Mouse (Mus musculus): ENCODE measurements around the gene Klhl32.

The Klhl32 gene

DNA sequence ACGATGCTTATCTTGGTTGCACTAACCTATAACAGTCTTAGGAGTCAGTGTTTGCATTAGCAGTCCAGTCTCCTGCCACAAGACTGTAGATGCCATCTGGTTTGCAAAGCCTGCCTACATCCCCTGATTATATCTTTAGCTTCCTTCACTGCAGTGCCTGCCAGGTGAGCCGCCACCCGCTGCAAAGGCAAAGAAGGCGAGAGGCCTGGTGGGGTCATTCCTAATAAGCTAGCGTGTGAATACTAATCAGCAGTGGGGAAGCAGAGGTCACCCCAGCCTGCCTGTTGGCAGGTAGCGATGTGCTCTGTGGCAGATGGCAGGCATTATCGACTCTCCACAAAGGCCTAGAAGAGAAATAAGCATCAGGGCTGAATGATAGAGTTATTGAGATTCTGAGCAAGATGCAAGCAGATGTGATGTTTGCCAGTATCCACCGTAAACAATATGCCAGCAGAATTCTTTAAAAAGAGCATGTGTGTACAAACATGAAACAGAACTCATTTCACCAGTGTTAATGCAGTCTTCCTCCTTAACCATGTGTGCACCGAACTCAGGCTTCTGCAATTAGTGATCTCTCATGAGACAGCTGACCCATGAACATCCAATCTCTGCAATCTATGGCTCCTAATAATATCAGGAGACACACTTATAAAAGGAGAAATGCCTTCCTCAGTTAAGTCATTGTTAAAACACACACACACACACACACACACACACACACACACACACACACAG lies 219.6 kb downstream of the Klhl32 start:
- DNase-seq (ENCODE audit: low spot score in 2 of 2), result peak in 1 of 2 experiments; percentile 5

DNA sequence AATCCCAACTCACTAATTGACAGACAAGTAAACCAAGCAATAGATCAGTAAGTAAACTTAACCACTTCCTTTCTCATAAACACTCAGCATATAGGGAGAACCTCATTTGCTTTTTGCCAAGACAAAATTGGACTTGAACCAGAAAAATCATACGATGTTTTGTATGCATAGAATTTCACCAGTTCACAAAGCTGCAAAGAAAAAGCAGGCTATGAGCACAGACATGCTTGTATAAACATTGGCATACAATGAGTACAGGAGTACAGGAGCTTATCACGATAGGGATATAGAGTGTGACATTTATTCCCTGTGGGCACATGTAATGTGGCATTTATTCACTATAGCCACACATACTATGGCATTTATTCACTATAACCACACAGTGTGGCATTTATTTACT lies 220.5 kb downstream of the Klhl32 start:
- DNase-seq (ENCODE audit: low spot score in 2 of 2), result no peak

DNA sequence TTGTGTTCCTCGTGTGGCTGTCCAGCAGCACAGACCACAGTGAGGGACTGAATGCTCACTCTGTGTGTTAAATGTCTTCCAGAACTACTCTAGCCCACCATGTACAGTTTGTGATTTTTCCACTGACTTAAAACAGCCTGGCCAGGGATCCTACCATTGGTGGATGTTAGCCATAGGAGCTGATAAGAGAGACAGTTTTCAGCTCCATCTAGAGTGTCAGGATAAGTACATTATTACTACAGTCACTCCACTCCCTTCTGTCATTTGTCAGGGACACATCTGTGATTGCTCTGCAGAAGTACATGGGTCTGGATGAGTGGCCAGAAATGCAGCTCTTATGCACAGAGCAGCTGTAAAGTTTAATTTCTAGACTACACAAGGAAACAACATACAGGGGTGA lies 223.1 kb downstream of the Klhl32 start:
- DNase-seq (ENCODE audit: low spot score in 2 of 2), result no peak

DNA sequence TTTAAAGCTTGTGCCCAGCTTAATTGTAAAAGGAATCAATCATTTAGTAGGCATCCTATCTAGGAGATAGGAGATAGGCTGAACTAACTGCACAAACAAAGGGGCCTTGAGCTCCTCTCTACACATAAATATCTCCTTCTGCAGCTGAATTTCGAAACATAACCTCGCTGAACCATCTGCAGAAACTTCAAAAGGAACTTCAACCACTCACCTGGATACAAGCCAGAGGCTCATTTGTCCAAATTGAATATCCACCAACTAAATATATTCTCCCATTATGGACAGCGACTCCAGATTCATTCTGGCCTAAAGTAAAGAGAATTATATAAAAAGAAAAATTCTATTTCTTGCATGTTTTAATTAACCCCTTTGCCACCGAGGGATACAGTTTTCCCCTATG lies 224.2 kb downstream of the Klhl32 start:
- no peak for DNase-seq (ENCODE audit: low spot score in 2 of 2)

DNA sequence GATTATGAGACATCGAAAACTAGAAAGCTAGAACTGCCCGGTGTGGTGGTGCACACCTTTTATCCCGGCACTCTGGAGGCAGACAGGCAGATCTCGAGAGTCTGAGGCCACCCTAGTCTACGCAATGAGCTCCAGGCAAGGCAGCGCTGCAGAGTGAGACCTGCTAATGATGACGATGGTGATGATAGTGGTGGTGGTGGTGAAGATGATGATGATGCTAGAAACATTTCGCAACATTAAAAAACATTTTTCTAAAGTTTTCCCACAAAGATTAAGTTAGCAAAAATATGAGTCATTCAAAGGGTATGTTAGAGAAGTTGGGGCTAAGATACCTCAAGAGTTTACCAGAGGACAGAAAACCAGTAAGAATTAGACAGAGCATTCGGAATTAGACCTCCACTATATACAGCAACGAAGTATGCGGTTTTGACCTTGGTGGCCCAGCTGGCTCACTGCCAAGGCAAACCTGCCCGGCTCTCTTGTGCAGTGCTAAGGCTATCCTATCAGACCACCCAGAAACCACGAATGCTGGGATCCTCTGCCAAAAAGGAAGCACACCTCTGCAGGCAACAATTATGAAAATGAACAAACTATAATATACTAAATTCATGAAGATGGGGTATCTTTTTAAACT lies 224.9 kb downstream of the Klhl32 start:
- no peak for DNase-seq (ENCODE audit: low spot score in 2 of 2)

DNA sequence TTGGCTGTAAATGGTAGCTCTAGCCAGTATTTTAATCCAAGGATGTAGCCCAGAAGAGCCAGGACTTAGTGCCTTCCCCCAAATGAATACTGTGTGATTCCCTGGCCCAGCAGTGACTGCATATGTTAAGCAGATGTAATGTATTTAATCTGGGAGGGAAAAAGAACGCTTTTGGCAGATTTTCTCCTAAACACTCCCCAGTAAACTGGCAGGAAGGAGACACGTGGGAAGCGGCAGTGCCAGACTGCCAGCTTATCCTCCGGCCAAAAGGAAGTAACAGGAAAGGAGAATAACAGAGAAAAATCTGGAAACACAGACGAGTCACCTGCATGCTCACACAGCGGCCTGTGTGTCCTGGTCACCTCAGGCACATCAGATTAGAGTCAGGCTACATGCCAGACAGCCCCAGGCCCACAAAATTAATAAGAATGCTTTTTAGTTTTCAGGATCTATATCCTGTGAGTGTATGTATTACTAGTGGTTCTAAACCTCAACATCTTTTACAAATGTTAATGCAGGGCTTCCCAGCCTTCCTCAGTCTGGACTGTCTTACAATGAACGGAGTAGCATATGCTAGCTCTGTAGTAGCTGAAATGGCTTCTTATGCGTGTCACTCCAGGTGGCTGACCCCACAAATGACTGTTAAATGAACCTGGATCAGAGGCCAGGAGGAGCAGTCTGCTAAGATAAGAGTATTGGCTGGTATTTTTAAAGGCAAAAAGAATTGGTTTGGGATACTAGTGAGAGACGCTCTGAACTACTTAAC lies 229.3 kb downstream of the Klhl32 start:
- DNase-seq (ENCODE audit: low spot score in 2 of 2), result no peak

DNA sequence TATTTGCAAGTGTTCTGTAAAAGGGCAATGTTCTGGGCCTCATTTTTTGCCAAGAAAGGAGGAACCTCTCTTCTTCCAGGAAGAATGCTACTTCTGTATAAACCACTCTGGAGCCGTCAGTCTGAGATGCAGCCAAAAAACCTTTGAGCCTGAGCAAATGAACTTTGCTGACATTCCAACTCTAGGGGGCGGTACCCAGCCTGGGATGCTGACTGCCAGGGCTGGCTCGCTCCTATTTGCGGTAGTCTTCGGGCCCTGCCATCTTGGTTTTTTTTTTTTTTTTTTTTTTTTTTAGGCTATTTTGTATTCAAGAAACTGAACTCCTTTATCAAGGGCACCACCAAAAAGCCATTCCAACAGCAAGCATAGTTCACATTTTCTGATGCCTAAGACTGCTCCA lies 230.5 kb downstream of the Klhl32 start:
- DNase-seq (ENCODE audit: low spot score in 2 of 2), result no peak

DNA sequence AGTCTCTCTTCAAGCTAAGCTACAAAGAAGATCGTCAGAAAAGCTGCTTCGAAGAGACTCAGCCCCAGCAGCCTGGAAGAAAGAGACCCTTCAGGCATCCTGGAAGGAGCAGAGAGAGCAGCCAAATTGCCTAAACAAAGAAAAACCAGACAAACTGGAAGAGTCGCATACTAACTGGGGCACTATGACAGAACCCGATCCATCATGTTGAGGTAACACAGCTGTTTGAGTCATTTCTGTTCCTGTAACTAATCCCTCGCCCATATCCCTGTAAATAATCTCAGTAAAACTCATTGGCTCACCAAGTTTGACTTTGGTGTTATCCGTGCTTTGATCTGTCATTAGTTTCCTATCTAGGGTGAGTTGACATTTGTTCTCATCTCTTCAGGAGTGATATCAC lies 230.9 kb downstream of the Klhl32 start:
- no peak for DNase-seq (ENCODE audit: low spot score in 2 of 2)

DNA sequence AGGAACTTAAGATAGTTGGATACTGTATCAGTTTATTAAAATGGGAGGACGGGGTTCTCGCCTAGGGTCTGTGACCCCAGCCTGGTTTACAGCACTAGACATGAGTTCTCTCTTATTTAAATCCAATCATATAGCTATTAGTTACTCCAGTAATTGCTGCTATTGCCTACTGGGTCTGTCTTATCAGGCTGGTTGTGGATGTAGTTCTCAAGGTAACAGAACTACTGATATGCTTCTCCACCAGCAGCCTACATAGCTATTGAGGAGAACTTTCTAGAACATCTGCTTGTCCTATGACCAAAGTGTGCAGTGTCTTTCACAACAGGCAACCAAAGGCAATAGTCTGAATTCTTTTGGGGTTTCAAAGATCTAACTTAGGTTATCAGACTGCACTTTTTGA lies 241.4 kb downstream of the Klhl32 start:
- no peak for DNase-seq (ENCODE audit: low spot score in 2 of 2)

DNA sequence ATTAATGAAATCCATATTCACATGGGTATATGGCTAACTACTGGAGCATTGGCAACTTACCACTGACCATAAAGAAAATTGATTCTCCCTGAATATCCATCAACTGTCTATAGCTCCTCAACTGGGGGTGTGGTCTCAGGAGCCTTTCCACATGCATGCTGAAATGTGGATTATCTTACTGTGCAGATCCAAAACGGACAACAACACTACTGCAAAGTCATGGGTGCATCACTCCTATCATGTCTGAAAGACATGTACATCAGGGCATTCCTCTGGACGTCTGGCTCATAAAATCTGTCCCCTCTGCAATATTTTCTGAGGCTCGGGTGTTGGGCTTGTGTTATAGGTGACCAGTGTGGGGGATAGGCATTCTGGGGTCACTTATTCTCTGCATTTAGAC lies 241.8 kb downstream of the Klhl32 start:
- DNase-seq (ENCODE audit: low spot score in 2 of 2), result no peak

DNA sequence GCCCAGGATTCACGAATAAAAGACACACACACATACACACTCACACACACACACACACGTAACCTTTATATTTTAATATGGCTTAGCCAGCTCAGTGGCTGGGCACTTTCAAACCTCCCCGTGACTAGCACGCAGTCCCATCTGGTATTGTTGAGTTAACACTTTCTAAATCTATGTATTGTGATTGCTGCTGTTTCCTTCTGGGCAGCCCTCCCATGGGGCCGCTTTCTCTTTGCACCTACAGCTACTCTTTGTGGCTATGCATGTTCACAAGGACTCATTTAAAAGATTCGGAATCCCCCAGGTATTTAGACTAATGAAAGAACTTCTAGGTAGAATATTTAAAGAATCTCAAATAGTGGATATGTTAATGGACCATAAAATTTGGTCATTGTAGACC lies 249.2 kb downstream of the Klhl32 start:
- DNase-seq (ENCODE audit: low spot score in 2 of 2), result no peak

DNA sequence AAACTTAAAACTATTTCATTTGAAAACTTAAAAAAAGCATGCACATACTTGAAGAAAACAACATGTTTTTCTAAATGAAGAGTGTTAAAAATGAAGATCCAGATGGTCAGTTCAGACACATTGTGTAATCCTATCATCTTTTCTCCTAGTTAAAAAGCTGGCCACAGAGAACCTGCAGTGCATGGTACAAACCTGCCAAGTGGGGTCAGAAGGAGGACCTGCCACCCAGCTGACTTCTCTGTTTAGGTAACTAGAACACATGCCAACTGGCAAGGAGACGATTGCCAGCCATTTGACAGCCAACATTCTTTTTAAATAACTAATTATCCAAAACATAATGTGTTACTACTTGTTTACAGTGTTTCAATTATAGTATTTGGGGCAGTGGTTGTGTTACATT lies 252.3 kb downstream of the Klhl32 start:
- no peak for DNase-seq (ENCODE audit: low spot score in 2 of 2)

DNA sequence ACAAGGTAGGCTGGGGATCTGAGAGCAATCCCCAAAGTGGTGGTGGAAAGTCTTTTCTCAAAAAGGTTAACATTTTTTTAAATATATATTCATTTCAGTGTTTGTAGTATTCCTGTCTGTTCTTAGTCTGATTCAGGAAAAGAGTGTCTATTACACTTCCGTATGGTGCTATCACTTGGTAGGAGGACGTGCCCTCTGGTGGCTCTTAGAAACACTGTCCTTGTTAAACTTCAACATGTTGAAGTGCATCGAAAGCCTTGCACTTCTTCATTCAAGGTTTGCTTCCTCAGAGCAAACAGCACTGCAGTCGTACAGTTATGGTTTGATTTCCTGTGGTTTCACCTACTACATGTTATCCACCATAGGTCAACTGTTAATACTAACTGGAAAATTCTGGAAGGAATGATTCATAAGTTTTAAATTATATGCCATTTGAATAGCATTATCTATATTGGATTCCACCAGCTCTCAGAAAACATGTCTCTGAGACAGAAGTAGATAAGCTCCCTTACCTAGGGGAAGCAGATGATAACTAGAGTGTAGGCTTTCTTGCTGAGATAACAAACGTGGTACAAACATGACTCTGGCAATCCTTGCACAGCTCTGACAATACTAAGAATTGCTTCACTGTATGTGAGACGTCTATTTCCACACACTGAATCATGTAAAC lies 253.8 kb downstream of the Klhl32 start:
- DNase-seq (ENCODE audit: low spot score in 2 of 2), result no peak

DNA sequence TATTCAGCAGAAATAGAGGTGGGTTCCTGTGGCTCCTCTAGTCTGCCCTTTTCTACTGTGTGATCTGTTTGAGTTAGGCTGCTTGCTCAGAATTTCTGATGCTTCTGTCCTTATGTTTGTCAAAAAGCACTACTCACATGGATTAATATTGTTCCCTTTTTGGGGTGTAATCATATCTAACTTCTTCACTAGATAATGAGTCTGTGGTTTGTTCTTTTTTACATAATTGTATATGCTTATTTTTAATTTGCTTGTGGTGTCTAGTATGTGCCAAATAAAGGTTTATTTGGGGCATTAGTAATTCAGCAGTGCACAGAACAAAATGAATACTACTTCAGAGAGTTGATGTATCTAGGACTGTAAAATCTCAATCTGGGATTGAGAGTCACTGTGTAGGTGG lies 256.1 kb downstream of the Klhl32 start:
- no peak for DNase-seq (ENCODE audit: low spot score in 2 of 2)

DNA sequence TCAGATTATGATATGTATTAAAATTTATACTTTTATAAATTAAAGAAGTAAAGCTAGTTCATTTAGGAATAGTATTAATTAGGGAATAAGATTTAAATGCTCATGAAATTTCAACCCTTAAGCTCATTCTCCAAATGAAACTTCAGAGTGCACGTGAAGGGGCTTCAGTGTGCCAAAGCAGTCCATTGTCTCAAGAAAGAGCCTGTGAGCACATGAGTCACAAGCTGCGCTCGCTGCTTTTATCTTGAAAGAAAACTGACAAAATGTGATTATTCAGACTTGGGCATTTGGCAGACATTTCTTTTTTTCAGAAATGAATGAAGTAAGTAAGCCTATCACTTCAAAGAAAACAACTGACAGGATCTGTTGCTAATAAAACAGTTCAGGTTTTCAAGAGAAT lies 266.9 kb downstream of the Klhl32 start:
- DNase-seq (ENCODE audit: low spot score in 2 of 2), result no peak

DNA sequence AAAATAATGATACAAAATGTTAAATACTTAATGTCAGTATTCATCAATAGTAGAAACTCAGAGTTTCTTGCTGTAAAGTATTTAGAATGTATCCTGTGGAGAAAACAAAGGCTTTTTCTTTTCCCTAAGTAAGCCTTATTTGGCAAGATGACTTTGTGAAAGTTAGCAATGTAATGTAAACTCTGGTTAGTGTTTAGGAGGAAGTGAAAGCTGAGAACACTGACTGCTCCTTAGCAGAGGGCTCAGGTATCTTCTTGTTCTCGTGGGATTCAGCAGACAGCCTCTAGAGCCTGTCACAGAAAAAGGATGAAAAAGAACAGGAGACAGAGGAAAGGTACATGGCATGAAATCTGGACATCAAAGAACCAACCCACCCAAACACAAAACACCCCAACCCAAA lies 268.6 kb downstream of the Klhl32 start:
- DNase-seq (ENCODE audit: low spot score in 2 of 2), result no peak

DNA sequence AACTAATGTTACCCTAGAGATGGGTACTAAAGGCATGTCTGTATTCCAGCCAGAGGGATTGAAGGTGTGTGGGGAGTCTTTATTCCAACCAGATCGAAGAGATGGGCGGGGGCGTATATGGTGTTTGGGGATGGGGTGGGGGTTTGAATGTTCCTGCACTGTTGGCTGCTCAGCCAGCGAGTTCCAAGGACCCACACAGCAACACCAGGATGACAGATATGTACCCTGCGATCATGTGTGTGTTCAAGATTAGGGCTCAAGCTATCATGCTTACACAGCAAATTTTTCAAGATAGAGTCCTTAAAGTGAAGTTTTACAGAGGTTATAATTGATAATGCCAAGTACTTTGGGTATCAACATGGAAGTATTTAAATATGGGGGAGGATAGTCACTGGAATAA lies 273.3 kb downstream of the Klhl32 start:
- no peak for DNase-seq (ENCODE audit: low spot score in 2 of 2)

DNA sequence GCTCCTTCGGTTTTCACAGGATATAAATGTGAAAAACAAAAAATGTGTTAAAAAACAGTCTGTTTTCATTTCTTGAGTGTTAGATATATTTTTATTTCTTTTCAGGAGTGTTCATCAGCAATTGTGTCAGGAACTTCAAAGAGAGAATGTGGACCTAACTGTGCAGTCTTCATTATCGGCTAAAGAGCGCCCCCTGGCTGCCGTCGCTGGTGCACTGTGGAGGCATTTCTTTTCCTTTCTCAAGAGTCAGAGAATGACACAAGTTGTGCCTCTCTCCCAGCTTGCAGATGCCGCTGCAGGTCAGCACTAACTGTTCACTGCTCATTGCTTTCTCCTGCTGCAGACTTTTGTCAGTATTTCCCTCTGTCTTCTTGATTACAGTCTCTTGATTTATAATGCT lies 276.6 kb downstream of the Klhl32 start:
- peak; percentile 24 to 82 for DNase-seq (ENCODE audit: low spot score in 2 of 2)

DNA sequence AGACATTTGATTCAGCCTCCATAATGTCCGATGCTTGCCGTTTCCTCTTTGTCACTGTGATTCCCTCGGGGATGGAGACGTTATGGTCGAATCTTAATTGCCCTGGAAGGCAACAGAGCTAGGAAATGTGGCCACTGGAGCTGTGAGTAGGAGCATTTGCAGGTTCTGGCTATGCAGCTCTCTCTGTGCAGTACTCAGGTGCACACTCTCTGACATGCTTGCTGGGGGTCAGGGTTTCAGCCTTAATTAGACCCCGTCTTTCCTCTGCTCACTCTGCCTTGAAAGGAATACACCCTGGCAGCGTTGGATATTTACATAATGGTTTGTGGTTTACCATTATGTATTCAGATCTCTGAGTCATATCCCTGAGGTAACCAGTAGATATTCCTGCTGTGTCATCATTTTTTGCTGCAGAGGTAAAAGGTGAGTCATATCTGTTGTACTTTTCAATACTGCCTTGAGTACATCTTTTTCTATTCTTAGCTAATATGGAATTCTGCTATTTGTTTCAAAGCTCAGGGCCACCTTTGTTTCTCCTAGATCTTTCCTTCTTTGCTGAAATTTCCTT lies 281.9 kb downstream of the Klhl32 start:
- no peak for DNase-seq (ENCODE audit: low spot score in 2 of 2)

DNA sequence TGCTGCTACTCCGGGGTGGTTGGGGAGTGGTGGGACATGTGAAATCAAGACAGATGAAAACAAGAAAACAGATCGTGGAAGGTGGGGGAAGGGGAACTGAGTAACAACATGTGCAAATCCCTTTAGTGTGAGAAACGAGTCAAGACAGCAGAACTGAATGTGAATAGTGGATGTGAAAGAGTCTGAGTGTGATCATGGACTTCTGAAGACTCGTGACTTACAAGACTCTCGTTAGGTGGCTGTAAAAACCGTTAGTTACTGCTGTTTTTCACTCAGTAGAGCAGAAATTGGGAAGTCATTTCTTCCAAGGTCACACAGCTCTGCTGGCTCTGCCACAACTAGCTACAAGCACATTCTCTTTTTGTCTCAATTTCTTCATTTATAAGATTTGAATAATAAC lies 282.9 kb downstream of the Klhl32 start:
- no peak for DNase-seq (ENCODE audit: low spot score in 2 of 2)

All from urinary bladder, adult 18-20 months (tissue).